Mouse (Mus musculus) erythroid progenitor cell, adult 5-6 weeks (primary cell): Measurements from ENCODE around the gene Phox2a. TPM values are rescaled to one million over a fixed set of nuclear protein-coding genes. Genes with fewer than 3 reads are reported as not detected.

Experiments
- ATAC-seq: replicated peaks from 2 replicates; pipeline ENCODE4 v1.8.0; 2016; ENCODE audit warnings: moderate number of reproducible peaks, mild to moderate bottlenecking, moderate TSS enrichment, inconsistent platforms; ENCODE audit not compliant: poor library complexity, low FRiP score, severe bottlenecking
- total RNA-seq, 2 experiments: library from RNA; stranded (forward) in 1 of 2; stranded (reverse) in 1 of 2; fragments of 150-400 nt in 1 of 2; fragments of 186-747, 209-891 nt in 1 of 2; gene quantifications; 2 replicates each; pipeline versions ENCODE4 v1.2.3 to v1.2.4; 2015 to 2017; ENCODE audit warnings: low replicate concordance in 2 of 2

The Phox2a gene
- total RNA-seq, 2 experiments from 2014 or later: not detected

- no peak for ATAC-seq
Measured at GRCm38 (mm10) chr7:101836271-101837153, 18.4 kb downstream of the Phox2a start.

GRCm38 (mm10) chr7:101837154-101837605, 19.1 kb downstream of the Phox2a start:
- ATAC-seq: no peak

GRCm38 (mm10) chr7:101837606-101838471, 19.7 kb downstream of the Phox2a start, which contains the start of gene Inppl1:
Gene Inppl1, minus strand, starts transcription at chr7:101838229.
- ATAC-seq: no peak

GRCm38 (mm10) chr7:101844186-101844585, 26.1 kb downstream of the Phox2a start:
- ATAC-seq: no peak

- no peak for ATAC-seq
Measured at GRCm38 (mm10) chr7:101847934-101848333, 29.8 kb downstream of the Phox2a start.

GRCm38 (mm10) chr7:101851689-101852088, 33.6 kb downstream of the Phox2a start:
- no peak for ATAC-seq

GRCm38 (mm10) chr7:101852846-101853245, 34.7 kb downstream of the Phox2a start:
- no peak for ATAC-seq

- no peak for ATAC-seq
Measured at GRCm38 (mm10) chr7:101853816-101854215, 35.7 kb downstream of the Phox2a start.

- ATAC-seq: no peak
Measured at GRCm38 (mm10) chr7:101857094-101857493, 39.0 kb downstream of the Phox2a start, which contains the start of gene Folr2. Gene Folr2, minus strand, starts transcription at chr7:101857194.

GRCm38 (mm10) chr7:101858362-101858761, 40.2 kb downstream of the Phox2a start:
- no peak for ATAC-seq

GRCm38 (mm10) chr7:101860978-101861377, 42.9 kb downstream of the Phox2a start:
- ATAC-seq: no peak

- ATAC-seq: no peak
Measured at GRCm38 (mm10) chr7:101862291-101862690, 44.2 kb downstream of the Phox2a start.

GRCm38 (mm10) chr7:101863415-101863814, 45.3 kb downstream of the Phox2a start, which contains the start of gene Anapc15:
Gene Anapc15, plus strand, starts transcription at chr7:101863715.
- ATAC-seq: no peak

GRCm38 (mm10) chr7:101866491-101867265, 48.6 kb downstream of the Phox2a start:
- no peak for ATAC-seq

- no peak for ATAC-seq
Measured at GRCm38 (mm10) chr7:101867482-101867881, 49.4 kb downstream of the Phox2a start.

GRCm38 (mm10) chr7:101868241-101869162, 50.4 kb downstream of the Phox2a start:
- peak; percentile 64 for ATAC-seq

GRCm38 (mm10) chr7:101869163-101869500, 51.0 kb downstream of the Phox2a start:
- ATAC-seq: no peak

- ATAC-seq: no peak
Measured at GRCm38 (mm10) chr7:101870629-101871028, 52.5 kb downstream of the Phox2a start, which contains the start of gene Folr1. Gene Folr1, minus strand, starts transcription at chr7:101870788.

GRCm38 (mm10) chr7:101871296-101871695, 53.2 kb downstream of the Phox2a start:
- ATAC-seq: no peak; the same call in 1 of the 2 replicates
